ENCODE assay signal across 12 mouse cellular contexts in genomic region chr15:98821403-98821802, GRCm38 (mm10). TPM values are rescaled to one million over a fixed set of nuclear protein-coding genes. Genes with fewer than 3 reads are reported as not detected.
A peak's percentile ranks its signal among the peaks of the same experiment; 100 is the strongest.
DNase-seq lines count a peak whose midpoint lies in the region; ATAC-seq and TF ChIP-seq lines count a peak whose summit lies in the region.
"Had no signal": no experiment of that assay in that cellular context is flagged by ENCODE, and none has a peak within 500 bp of the region (broad histone marks: within the 10 kb centered on the region; RNA-seq: fewer than 3 reads in every experiment).

No protein-coding gene starts in this region.

- H3K9ac ChIP-seq in forebrain, embryonic 11.5 days (ENCODE audit: low read length) = no peak overlapping the region
- no peak overlapping the region for H3K9ac ChIP-seq in forebrain, embryonic 13.5 days
- H3K9ac ChIP-seq: limb, embryonic 13.5 days; neural tube, embryonic 12.5 days had no signal

- H3K4me3 ChIP-seq in forebrain, embryonic 11.5 days (ENCODE audit: low read depth, low read length) = no peak overlapping the region
- H3K4me3 ChIP-seq in forebrain, embryonic 13.5 days = no peak overlapping the region
- H3K4me3 ChIP-seq in cortical plate, adult 2 months (ENCODE audit: insufficient read depth, low read length) = no peak overlapping the region
- H3K4me3 ChIP-seq: erythroblast, embryonic 14.5 days; limb, embryonic 13.5 days; neural tube, embryonic 12.5 days had no signal

- 26% methylated on average over 10 of the region's 10 CpGs for WGBS in forebrain, embryonic 11.5 days
- WGBS in forebrain, embryonic 13.5 days = 26% methylated on average over 10 of the region's 10 CpGs

- no peaks in the 10 kb centered on the region for H3K27me3 ChIP-seq in forebrain, embryonic 11.5 days (ENCODE audit: control insufficient read depth, insufficient read depth, low read length)
- H3K27me3 ChIP-seq in forebrain, embryonic 13.5 days = no peaks in the 10 kb centered on the region
- H3K27me3 ChIP-seq: limb, embryonic 13.5 days; neural tube, embryonic 12.5 days had no signal

- intact Hi-C loops in gastrocnemius, postnatal 14 days (cut with DNase I; ENCODE audit: low total_unique reads) = no loop called here

- TF ChIP-seq CTCF in cortical plate, adult 2 months (IDR thresholded peaks at IDR 0.05; ENCODE audit: extremely low read depth, insufficient read depth, low read length) = 0 out of 2 replicates have a peak, but pooled peaks have one; percentile 21

- no peaks in the 10 kb centered on the region for H3K9me3 ChIP-seq in forebrain, embryonic 11.5 days (ENCODE audit: control insufficient read depth, low read length)
- no peaks in the 10 kb centered on the region for H3K9me3 ChIP-seq in forebrain, embryonic 13.5 days (replicated peaks)
- H3K9me3 ChIP-seq: limb, embryonic 13.5 days; neural tube, embryonic 12.5 days had no signal

- no peak for ATAC-seq in forebrain, embryonic 11.5 days (replicated peaks; ENCODE audit: low FRiP score)
- no peak for ATAC-seq in forebrain, embryonic 13.5 days
- ATAC-seq: inflammation-experienced regulatory T-cells, adult 6 months had no signal

- no peak overlapping the region for H3K27ac ChIP-seq in forebrain, embryonic 11.5 days (ENCODE audit: low read depth, low read length)
- no peak overlapping the region for H3K27ac ChIP-seq in forebrain, embryonic 13.5 days
- peak overlapping the region; percentile 48; the same call in 1 of the 2 replicates for H3K27ac ChIP-seq in cortical plate, adult 2 months (ENCODE audit: insufficient read depth, low read length)
- H3K27ac ChIP-seq: limb, embryonic 13.5 days; neural tube, embryonic 12.5 days had no signal

- H3K36me3 ChIP-seq in forebrain, embryonic 11.5 days (ENCODE audit: control insufficient read depth, insufficient read depth, low read length) = peaks cover under 1% of the 10 kb centered on the region; the same call in 1 of the 2 replicates
- H3K36me3 ChIP-seq in forebrain, embryonic 13.5 days (ENCODE audit: poor library complexity, severe bottlenecking) = peaks cover 51% of the 10 kb centered on the region

- no peaks in the 10 kb centered on the region for H3K4me1 ChIP-seq in forebrain, embryonic 11.5 days (replicated peaks; ENCODE audit: control insufficient read depth, insufficient read depth, low read length)
- no peaks in the 10 kb centered on the region for H3K4me1 ChIP-seq in forebrain, embryonic 13.5 days
- peaks cover 4% of the 10 kb centered on the region for H3K4me1 ChIP-seq in cortical plate, adult 2 months (ENCODE audit: control insufficient read depth, insufficient read depth, low read length)
- H3K4me1 ChIP-seq: limb, embryonic 13.5 days; neural tube, embryonic 12.5 days had no signal

- DNase-seq in forebrain, embryonic 11.5 days (ENCODE audit: low spot score) = peak; percentile 57
- peak; percentile 15 for DNase-seq in retina, postnatal 1 day
- no peak for DNase-seq in retina, embryonic 14.5 days (ENCODE audit: low spot score)
- DNase-seq in thymus, postnatal 0 days (ENCODE audit: low spot score) = peak; percentile 37
- no peak for DNase-seq in gastrocnemius, postnatal 14 days
- no peak for DNase-seq in cerebellum, postnatal 36 days

- H3K4me2 ChIP-seq in forebrain, embryonic 11.5 days (ENCODE audit: low read depth, low read length, severe bottlenecking) = no peak overlapping the region
- H3K4me2 ChIP-seq in forebrain, embryonic 13.5 days = no peak overlapping the region
- H3K4me2 ChIP-seq: limb, embryonic 13.5 days; neural tube, embryonic 12.5 days had no signal

- TF ChIP-seq POLR2A in cortical plate, adult 2 months (IDR thresholded peaks at IDR 0.05; ENCODE audit: extremely low read depth, insufficient read depth, low read length) = no peak

RNA-seq across cellular contexts. Expression of gene Prkag1, which starts 9.9 kb away (rescaled TPM):
- polyA plus RNA-seq in forebrain, embryonic 11.5 days (2014; fragmentation: Nextera tagmentation; extraction: Ambion mirVana) = 89.4 and 92.5 TPM in 2 replicates
- polyA plus RNA-seq in forebrain, embryonic 13.5 days (2015; fragmentation: Nextera tagmentation; extraction: Ambion mirVana) = 95.9 and 99.4 TPM in 2 replicates
- polyA plus RNA-seq in cortical plate, adult 2 months (2012; rRNA removed) = 71.3 and 75.7 TPM in 2 replicates
- 103 and 107 TPM in 2 replicates for polyA plus RNA-seq in thymus, postnatal 0 days (2015; fragmentation: Nextera tagmentation; extraction: Ambion mirVana)
- total RNA-seq in gastrocnemius, postnatal 14 days (2021) = 10 to 100 TPM; 36.6 to 42.0 TPM

RNA-seq across cellular contexts. Expression of gene Ddn, which starts 12.1 kb away (rescaled TPM):
- polyA plus RNA-seq in forebrain, embryonic 11.5 days (2014; fragmentation: Nextera tagmentation; extraction: Ambion mirVana) = not detected in 2 replicates
- polyA plus RNA-seq in forebrain, embryonic 13.5 days (2015; fragmentation: Nextera tagmentation; extraction: Ambion mirVana) = 0.05 and 0.15 TPM in 2 replicates
- 723 and 876 TPM in 2 replicates for polyA plus RNA-seq in cortical plate, adult 2 months (2012; rRNA removed)
- polyA plus RNA-seq in thymus, postnatal 0 days (2015; fragmentation: Nextera tagmentation; extraction: Ambion mirVana) = 0.10 and 0.13 TPM in 2 replicates
- total RNA-seq in gastrocnemius, postnatal 14 days (2021) = 1 to 10 TPM; 1.6 to 2.7 TPM
- polyA plus RNA-seq: inflammation-experienced regulatory T-cells, adult 6 months had no signal

RNA-seq across cellular contexts. Expression of gene Wnt1, which starts 31.7 kb away (rescaled TPM):
- 0.47 and 0.68 TPM in 2 replicates for polyA plus RNA-seq in forebrain, embryonic 11.5 days (2014; fragmentation: Nextera tagmentation; extraction: Ambion mirVana)
- polyA plus RNA-seq in forebrain, embryonic 13.5 days (2015; fragmentation: Nextera tagmentation; extraction: Ambion mirVana) = not detected in 2 replicates
- polyA plus RNA-seq in cortical plate, adult 2 months (2012; rRNA removed) = 0.15 and 0.17 TPM in 2 replicates
- 0.08 TPM in 1 of 2 replicates, not detected in the other for polyA plus RNA-seq in thymus, postnatal 0 days (2015; fragmentation: Nextera tagmentation; extraction: Ambion mirVana)
- total RNA-seq in gastrocnemius, postnatal 14 days (2021) = under 1 TPM in 1 of 2 experiments, not detected in 1; 0.10 TPM
- polyA plus RNA-seq: erythroblast, embryonic 14.5 days; limb, embryonic 13.5 days had no signal

RNA-seq across cellular contexts. Expression of gene Wnt10b, which starts 43.5 kb away (rescaled TPM):
- polyA plus RNA-seq in forebrain, embryonic 11.5 days (2014; fragmentation: Nextera tagmentation; extraction: Ambion mirVana) = 0.41 and 0.43 TPM in 2 replicates
- not detected in 2 replicates for polyA plus RNA-seq in forebrain, embryonic 13.5 days (2015; fragmentation: Nextera tagmentation; extraction: Ambion mirVana)
- polyA plus RNA-seq in cortical plate, adult 2 months (2012; rRNA removed) = 2.6 and 3.1 TPM in 2 replicates
- polyA plus RNA-seq in thymus, postnatal 0 days (2015; fragmentation: Nextera tagmentation; extraction: Ambion mirVana) = 0.85 TPM in 2 replicates
- 1 to 10 TPM in 1 of 2 experiments, under 1 TPM in 1; 0.78 to 1.5 TPM for total RNA-seq in gastrocnemius, postnatal 14 days (2021)
- polyA plus RNA-seq: erythroblast, embryonic 14.5 days had no signal

RNA-seq across cellular contexts. Expression of gene Kmt2d, which starts 49.6 kb away (rescaled TPM):
- 20.1 and 20.6 TPM in 2 replicates for polyA plus RNA-seq in forebrain, embryonic 11.5 days (2014; fragmentation: Nextera tagmentation; extraction: Ambion mirVana)
- polyA plus RNA-seq in forebrain, embryonic 13.5 days (2015; fragmentation: Nextera tagmentation; extraction: Ambion mirVana) = 13.7 and 14.3 TPM in 2 replicates
- polyA plus RNA-seq in cortical plate, adult 2 months (2012; rRNA removed) = 33.0 and 37.9 TPM in 2 replicates
- 9.4 and 15.6 TPM in 2 replicates for polyA plus RNA-seq in thymus, postnatal 0 days (2015; fragmentation: Nextera tagmentation; extraction: Ambion mirVana)
- total RNA-seq in gastrocnemius, postnatal 14 days (2021) = 10 to 100 TPM; 40.2 to 40.8 TPM

Comparison
In these comparisons a context has a peak if more than half of its experiments do, and no peak if none do; other contexts are left out.
1. DNase-seq: peak in forebrain, embryonic 11.5 days (single experiment), retina, postnatal 1 day (single experiment) and thymus, postnatal 0 days (single experiment); none in retina, embryonic 14.5 days (single experiment), gastrocnemius, postnatal 14 days (single experiment) and cerebellum, postnatal 36 days (0 of 2).
2. RNA of gene Ddn, which starts 12.1 kb away (polyA plus RNA-seq): 723 to 876 TPM in cortical plate, adult 2 months; 0.10 to 0.13 TPM in thymus, postnatal 0 days, 0.05 to 0.15 TPM in forebrain, embryonic 13.5 days and not detected in forebrain, embryonic 11.5 days; every median in the first group is over 100 times any median in the second.